Mouse (Mus musculus): ENCODE results near the gene St8sia1. TPM values are rescaled to one million over a fixed set of nuclear protein-coding genes. Genes with fewer than 3 reads are reported as not detected.
A peak's percentile ranks its signal among the peaks of the same experiment; 100 is the strongest.
"Not testable (repeated sequence)": the region's sequence is repeated elsewhere in the genome, so short reads cannot be mapped to it uniquely, and the experiment has no call there.

St8sia1 gene
- total RNA-seq, 2 experiments from 2014 or later: 30.6 to 33.2 TPM

DNA sequence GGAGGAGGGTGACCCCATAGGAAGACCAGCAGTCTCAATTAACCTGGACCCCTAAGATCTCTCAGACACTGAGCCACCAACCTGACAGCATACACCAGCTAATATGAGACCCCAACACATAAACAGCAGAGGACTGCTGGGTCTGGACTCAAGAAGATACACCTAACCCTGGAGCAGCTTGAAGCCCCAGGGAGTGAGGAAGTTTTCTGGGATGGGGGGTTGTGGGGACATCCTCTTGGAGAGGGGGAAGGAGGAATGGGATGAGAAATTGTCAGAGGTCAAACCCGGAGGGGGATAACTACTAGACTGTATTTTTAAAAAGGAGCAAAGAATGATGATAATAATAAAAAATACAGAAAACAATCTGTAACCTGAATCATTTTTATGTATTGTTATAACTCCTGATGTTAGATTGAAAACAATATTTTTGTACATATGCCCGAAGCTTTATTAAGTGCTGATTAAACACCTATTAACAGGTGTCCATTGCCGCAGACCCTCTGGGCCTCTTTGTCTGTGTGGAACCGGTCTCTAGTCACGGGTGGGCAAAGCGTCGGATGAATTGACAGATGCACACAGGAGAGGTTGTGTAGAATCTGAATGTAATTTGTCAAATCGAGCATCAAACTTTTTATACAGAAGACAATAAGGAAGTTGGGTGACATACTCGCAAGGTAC lies 21.4 kb upstream of the St8sia1 start:
- not testable (repeated sequence) for DNase-seq (ENCODE audit: extremely low spot score in 1 of 2, low spot score in 1 of 2)

DNA sequence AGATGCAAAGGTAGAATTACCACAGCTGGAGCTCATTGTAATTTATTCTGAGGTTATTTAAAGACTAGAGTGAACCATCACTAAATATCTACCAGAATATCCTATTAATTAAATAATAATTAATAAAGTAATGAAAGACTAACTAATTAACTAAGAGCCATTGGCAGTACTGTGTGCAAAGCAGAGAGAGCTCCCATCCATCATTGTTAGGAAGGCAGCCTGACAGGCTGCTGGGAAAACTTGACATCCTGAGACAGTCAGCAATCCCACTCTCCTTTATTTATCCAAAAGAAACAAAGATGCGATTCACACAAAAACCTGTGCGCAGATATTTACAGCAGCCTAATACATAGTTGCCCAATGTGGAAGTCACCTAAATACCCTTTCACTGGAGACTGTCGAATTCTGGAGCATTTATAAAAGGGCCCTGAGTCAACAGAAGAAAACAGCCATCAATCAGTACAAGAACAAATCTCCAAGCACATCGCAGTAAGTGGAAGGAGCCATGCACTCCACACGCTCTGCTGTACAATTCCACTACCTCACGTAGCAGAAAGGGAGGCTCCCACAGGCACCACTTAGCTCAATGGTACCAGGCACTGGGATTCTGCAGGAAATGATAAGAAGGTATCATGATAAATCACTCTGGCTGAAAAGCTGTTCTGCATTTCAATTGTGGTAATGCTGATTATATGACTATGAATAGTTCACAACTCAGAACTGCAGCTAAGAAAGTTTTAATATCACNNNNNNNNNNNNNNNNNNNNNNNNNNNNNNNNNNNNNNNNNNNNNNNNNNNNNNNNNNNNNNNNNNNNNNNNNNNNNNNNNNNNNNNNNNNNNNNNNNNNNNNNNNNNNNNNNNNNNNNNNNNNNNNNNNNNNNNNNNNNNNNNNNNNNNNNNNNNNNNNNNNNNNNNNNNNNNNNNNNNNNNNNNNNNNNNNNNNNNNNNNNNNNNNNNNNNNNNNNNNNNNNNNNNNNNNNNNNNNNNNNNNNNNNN lies 15.7 kb upstream of the St8sia1 start:
- no peak for DNase-seq (ENCODE audit: extremely low spot score in 1 of 2, low spot score in 1 of 2)

- DNase-seq (ENCODE audit: extremely low spot score in 1 of 2, low spot score in 1 of 2): no peak
Measured at GRCm38 (mm10) chr6:142977221-142977620, 13.0 kb upstream of the St8sia1 start.

DNA sequence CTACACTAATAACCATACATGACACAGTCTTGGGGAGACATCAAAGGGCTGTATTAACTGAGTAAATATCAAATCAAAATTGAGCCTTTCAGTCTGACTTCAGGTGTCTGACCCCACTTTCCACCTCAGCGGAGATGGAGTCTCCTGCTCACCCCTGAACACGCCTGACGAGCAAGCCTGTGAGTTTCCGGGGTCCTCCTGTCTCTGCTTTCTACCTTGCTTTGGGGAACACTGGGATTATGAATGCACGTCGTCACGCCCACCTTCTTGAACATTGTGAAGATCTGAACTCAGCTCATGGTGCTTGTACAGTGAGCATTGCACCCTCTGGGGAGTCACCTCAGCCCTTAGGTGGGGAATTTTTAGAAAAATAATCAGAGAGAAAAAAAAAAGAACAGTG lies 9.0 kb upstream of the St8sia1 start:
- DNase-seq (ENCODE audit: extremely low spot score in 1 of 2, low spot score in 1 of 2): no peak

DNA sequence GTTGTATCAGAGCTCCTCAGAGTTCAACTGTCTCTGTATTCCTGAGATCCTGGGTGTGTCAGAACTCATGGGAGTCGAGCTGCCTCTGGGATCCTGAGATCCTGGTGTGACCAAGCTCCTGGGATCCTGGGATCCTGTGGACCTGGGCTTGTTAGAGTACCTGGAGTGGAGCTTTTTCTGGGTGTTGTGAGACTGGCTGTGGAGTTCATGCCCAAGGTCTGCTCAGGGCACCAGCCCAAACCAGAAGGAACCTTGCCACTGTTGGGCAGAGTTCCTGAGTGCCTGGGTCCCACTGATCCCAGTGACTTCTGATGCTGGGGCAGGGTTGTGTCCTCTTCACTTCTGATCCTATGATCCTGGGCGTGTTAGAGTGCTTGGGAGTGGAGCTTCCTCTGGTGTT lies 8.0 kb upstream of the St8sia1 start:
- DNase-seq (ENCODE audit: extremely low spot score in 1 of 2, low spot score in 1 of 2): no peak

- no peak for DNase-seq (ENCODE audit: extremely low spot score in 1 of 2, low spot score in 1 of 2)
Measured at GRCm38 (mm10) chr6:142967407-142967806, 3.2 kb upstream of the St8sia1 start.

GRCm38 (mm10) chr6:142964531-142965385 lies 506 bp upstream of the St8sia1 start:
- peak; percentile 70 to 71 for DNase-seq (ENCODE audit: extremely low spot score in 1 of 2, low spot score in 1 of 2)

GRCm38 (mm10) chr6:142963480-142964075 lies 674 bp downstream of the St8sia1 start:
- DNase-seq (ENCODE audit: extremely low spot score in 1 of 2, low spot score in 1 of 2): peak in 1 of 2 experiments; percentile 19

GRCm38 (mm10) chr6:142962881-142963280 lies 1.4 kb downstream of the St8sia1 start:
- no peak for DNase-seq (ENCODE audit: extremely low spot score in 1 of 2, low spot score in 1 of 2)

DNA sequence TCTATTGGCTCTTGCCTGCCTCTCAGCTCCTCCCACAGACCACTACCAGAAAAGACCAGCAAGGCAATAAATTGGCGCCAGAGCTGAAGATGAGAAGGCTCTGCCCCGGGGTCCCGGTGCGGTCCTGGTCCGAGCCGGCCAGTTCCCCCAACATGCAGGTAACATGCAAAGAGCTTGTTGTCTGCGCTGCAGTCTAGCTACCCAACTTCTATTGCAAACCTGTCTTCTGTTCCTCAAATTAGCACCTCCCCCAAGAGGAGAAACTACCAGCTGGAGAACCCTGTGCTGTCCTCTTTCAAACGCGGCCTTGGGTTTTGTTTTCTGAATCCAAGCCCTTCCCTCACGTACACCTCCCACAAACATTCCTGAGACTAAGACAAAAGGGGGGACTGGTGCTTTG lies 1.8 kb downstream of the St8sia1 start:
- DNase-seq (ENCODE audit: extremely low spot score in 1 of 2, low spot score in 1 of 2): no peak

DNA sequence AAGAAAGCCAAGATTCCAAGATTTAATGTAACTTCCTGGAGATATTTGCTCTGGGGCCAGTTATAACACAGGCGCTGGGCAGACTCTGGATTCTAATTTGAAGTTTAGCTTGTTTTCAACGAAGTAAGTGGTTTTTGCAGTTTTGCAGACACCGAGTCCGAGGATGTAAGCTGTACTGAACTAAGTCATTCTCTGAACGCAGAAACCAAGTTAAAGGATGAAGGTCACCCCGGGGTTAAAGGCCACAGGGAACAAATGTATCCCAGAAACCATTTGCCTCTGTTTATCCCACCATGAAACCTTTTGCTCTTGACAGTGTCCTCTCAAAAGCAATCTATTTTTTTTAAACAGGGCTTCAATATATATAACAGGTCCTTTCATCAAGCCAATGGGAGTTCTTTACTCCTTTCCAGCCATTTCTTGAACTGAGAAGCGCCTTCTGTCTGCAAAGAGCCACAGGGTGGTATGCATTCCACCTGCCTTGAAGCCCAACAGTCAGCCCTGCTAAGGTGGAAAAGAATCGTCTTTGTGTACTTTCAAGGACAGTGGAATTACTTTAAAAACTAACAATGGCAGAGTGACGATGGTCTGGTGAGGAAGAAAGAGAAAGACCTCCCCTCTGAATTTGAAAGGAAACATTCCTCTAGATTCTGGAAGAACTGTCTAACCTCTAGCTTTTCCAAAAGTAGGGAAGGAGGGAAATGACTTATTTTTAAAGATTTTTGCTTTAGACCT lies 2.4 kb downstream of the St8sia1 start:
- no peak for DNase-seq (ENCODE audit: extremely low spot score in 1 of 2, low spot score in 1 of 2)

- DNase-seq (ENCODE audit: extremely low spot score in 1 of 2, low spot score in 1 of 2): no peak
Measured at GRCm38 (mm10) chr6:142956556-142956955, 7.7 kb downstream of the St8sia1 start.

GRCm38 (mm10) chr6:142955281-142955680 lies 9.0 kb downstream of the St8sia1 start:
- DNase-seq (ENCODE audit: extremely low spot score in 1 of 2, low spot score in 1 of 2): no peak

DNA sequence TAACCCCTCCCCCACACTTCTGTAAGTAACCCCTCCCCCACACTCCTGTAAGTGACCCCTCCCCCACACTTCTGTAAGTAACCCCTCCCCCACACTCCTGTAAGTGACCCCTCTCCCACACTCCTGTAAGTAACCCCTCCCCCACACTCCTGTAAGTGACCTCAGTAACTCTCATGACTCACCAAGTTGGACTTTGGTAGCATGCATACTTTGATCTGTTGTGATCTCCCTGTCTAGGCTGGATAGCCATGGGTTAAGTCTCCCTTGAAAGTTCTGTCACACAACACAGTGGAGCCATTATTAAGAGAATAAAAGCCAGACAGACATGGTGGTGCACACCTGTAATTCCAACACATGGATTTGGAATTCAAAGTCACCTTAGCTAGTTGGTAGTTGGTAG lies 11.1 kb downstream of the St8sia1 start:
- DNase-seq (ENCODE audit: extremely low spot score in 1 of 2, low spot score in 1 of 2): no peak

- DNase-seq (ENCODE audit: extremely low spot score in 1 of 2, low spot score in 1 of 2): no peak
Measured at GRCm38 (mm10) chr6:142952361-142952954, 11.8 kb downstream of the St8sia1 start.

GRCm38 (mm10) chr6:142951564-142952308 lies 12.5 kb downstream of the St8sia1 start:
- peak in 1 of 2 experiments; percentile 14 for DNase-seq (ENCODE audit: extremely low spot score in 1 of 2, low spot score in 1 of 2)

DNA sequence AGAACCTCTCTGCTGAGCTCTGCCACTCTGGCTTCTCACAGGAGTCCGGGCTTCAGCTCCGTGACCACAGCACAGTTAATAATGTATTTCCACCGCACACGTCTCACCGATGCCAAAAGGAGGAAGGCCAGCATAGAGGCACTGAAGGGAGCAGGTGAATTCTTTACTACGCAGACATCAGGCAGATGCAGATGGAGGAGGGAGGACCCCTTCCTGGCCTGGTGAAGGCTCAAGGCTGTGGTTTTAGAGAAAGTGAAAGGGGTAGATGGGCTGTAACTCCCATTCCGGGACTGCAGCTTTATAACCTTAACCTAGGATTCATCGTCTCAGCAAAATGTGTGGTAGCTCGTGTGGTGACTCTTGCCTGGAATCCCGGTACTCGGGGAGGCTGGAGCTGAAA lies 13.9 kb downstream of the St8sia1 start:
- no peak for DNase-seq (ENCODE audit: extremely low spot score in 1 of 2, low spot score in 1 of 2)

DNA sequence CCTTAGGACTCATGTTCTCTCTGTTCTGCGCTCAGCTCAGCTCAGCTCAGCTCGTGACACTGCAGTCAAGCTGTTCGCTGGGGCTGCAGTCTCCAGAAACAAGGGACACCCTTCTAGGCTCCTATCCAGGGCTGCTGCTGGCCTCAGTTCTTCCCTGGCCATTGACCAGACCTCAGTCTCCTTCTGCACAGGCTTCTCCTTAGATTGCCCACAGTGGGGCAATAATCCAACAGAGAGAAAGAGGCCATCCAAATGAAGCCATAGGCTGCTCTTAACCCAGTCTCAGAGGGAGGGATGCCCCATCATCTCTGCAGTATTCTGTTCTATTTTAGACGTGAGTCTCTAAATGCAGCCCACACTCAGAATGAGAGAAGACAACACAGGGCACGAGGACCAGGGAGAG lies 15.3 kb downstream of the St8sia1 start:
- DNase-seq (ENCODE audit: extremely low spot score in 1 of 2, low spot score in 1 of 2): peak in 1 of 2 experiments; percentile 24

Data from layer of hippocampus, postnatal 25 days (tissue).